21 mouse cellular contexts compared by ENCODE assay signal in genomic region chr11:51790662-51791061, GRCm38 (mm10). TPM values are rescaled to one million over a fixed set of nuclear protein-coding genes. Genes with fewer than 3 reads are reported as not detected.
DNase-seq lines count a peak whose midpoint lies in the region; ATAC-seq and TF ChIP-seq lines count a peak whose summit lies in the region.
"Had no signal": no experiment of that assay in that cellular context is flagged by ENCODE, and none has a peak within 500 bp of the region (broad histone marks: within the 10 kb centered on the region; RNA-seq: fewer than 3 reads in every experiment).

No protein-coding gene starts in this region.

- ATAC-seq in intestine, embryonic 15.5 days: peak; percentile 91
- ATAC-seq in intestine, embryonic 16.5 days: peak; percentile 86
- peak; percentile 83 for ATAC-seq in intestine, postnatal 0 days
- ATAC-seq in midbrain, embryonic 15.5 days (replicated peaks): no peak
- ATAC-seq: activated CD4-positive, CD25-positive, alpha-beta regulatory T cell, adult 4 months; CD4-positive, CD25-positive, alpha-beta regulatory T cell, adult 4 months; Patski had no signal

- no peaks in the 10 kb centered on the region for H3K9me3 ChIP-seq in intestine, embryonic 15.5 days
- H3K9me3 ChIP-seq in intestine, embryonic 16.5 days (ENCODE audit: control insufficient read depth, low read length): no peaks in the 10 kb centered on the region
- H3K9me3 ChIP-seq in intestine, postnatal 0 days (ENCODE audit: control insufficient read depth): no peaks in the 10 kb centered on the region
- no peaks in the 10 kb centered on the region for H3K9me3 ChIP-seq in midbrain, embryonic 15.5 days
- H3K9me3 ChIP-seq: G1E had no signal

- H3K27me3 ChIP-seq in intestine, embryonic 15.5 days (replicated peaks): no peaks in the 10 kb centered on the region
- H3K27me3 ChIP-seq in intestine, embryonic 16.5 days (replicated peaks; ENCODE audit: control insufficient read depth, insufficient read depth, low read length): no peaks in the 10 kb centered on the region
- no peaks in the 10 kb centered on the region for H3K27me3 ChIP-seq in intestine, postnatal 0 days (replicated peaks; ENCODE audit: control insufficient read depth, insufficient read depth, low read length)
- H3K27me3 ChIP-seq in midbrain, embryonic 15.5 days (replicated peaks): no peaks in the 10 kb centered on the region
- H3K27me3 ChIP-seq: CH12.LX, Patski had no signal

- peak overlapping the region; percentile 10; the same call in 1 of the 2 replicates for H3K27ac ChIP-seq in intestine, embryonic 15.5 days
- peak overlapping the region; percentile 21; the same call in 1 of the 2 replicates for H3K27ac ChIP-seq in intestine, embryonic 16.5 days (ENCODE audit: low read length)
- peak overlapping the region; percentile 65; the same call in 1 of the 2 replicates for H3K27ac ChIP-seq in intestine, postnatal 0 days (ENCODE audit: low read depth, low read length)
- H3K27ac ChIP-seq in midbrain, embryonic 15.5 days: no peak overlapping the region

- DNase-seq in adrenal gland, postnatal 10 days: no peak
- no peak for DNase-seq in layer of hippocampus, adult 9-11 months
- DNase-seq: adrenal gland, adult 2 months; adrenal gland, adult 8-10 months; adrenal gland, postnatal 14 days; adrenal gland, postnatal 25 days; adrenal gland, postnatal 36 days; B cell, adult 2 months; cerebellum, adult 11 months; cerebellum, adult 11-12 months; cerebellum, adult 18-20 months; cerebellum, adult 2 months had no signal

- H3K36me3 ChIP-seq in intestine, embryonic 15.5 days: peaks cover 7% of the 10 kb centered on the region
- H3K36me3 ChIP-seq in intestine, embryonic 16.5 days (ENCODE audit: control insufficient read depth, insufficient read depth, low read length): peaks cover 16% of the 10 kb centered on the region
- peaks cover 48% of the 10 kb centered on the region for H3K36me3 ChIP-seq in intestine, postnatal 0 days (ENCODE audit: control insufficient read depth, insufficient read depth)
- H3K36me3 ChIP-seq in midbrain, embryonic 15.5 days (replicated peaks): peaks cover 26% of the 10 kb centered on the region

- WGBS in intestine, embryonic 15.5 days: 76% methylated on average over 7 of the region's 7 CpGs
- 78% methylated on average over 7 of the region's 7 CpGs for WGBS in intestine, embryonic 16.5 days
- WGBS in intestine, postnatal 0 days: 51% methylated on average over 7 of the region's 7 CpGs
- 98% methylated on average over 7 of the region's 7 CpGs for WGBS in midbrain, embryonic 15.5 days

- no peak overlapping the region for H3K4me2 ChIP-seq in intestine, embryonic 15.5 days (replicated peaks)
- no peak overlapping the region for H3K4me2 ChIP-seq in intestine, embryonic 16.5 days (ENCODE audit: low read depth, low read length)
- no peak overlapping the region for H3K4me2 ChIP-seq in intestine, postnatal 0 days (replicated peaks; ENCODE audit: low read depth)
- H3K4me2 ChIP-seq in midbrain, embryonic 15.5 days: no peak overlapping the region

- no peak for TF ChIP-seq CTCF in intestine, postnatal 0 days (IDR thresholded peaks at IDR 0.05; ENCODE audit: low read depth)

- H3K4me3 ChIP-seq in intestine, embryonic 15.5 days (replicated peaks): no peak overlapping the region
- no peak overlapping the region for H3K4me3 ChIP-seq in intestine, embryonic 16.5 days (ENCODE audit: low read length)
- H3K4me3 ChIP-seq in intestine, postnatal 0 days (ENCODE audit: low read depth, low read length): no peak overlapping the region
- no peak overlapping the region for H3K4me3 ChIP-seq in midbrain, embryonic 15.5 days

- H3K9ac ChIP-seq in intestine, embryonic 15.5 days: no peak overlapping the region
- H3K9ac ChIP-seq in intestine, embryonic 16.5 days (ENCODE audit: low read depth, low read length): no peak overlapping the region
- H3K9ac ChIP-seq in intestine, postnatal 0 days (ENCODE audit: low read depth, low read length): no peak overlapping the region
- no peak overlapping the region for H3K9ac ChIP-seq in midbrain, embryonic 15.5 days

- no peaks in the 10 kb centered on the region for H3K4me1 ChIP-seq in intestine, embryonic 15.5 days (replicated peaks)
- peaks cover 4% of the 10 kb centered on the region; the same call in 1 of the 2 replicates for H3K4me1 ChIP-seq in intestine, embryonic 16.5 days (ENCODE audit: control insufficient read depth, insufficient read depth, low read length)
- no peaks in the 10 kb centered on the region for H3K4me1 ChIP-seq in intestine, postnatal 0 days (replicated peaks; ENCODE audit: control insufficient read depth, insufficient read depth, low read length)
- no peaks in the 10 kb centered on the region for H3K4me1 ChIP-seq in midbrain, embryonic 15.5 days

RNA-seq across cellular contexts. Expression of gene Sar1b, which starts 27.2 kb away (rescaled TPM):
- 168 and 171 TPM in 2 replicates for polyA plus RNA-seq in intestine, embryonic 15.5 days (2015; fragmentation: Nextera tagmentation; extraction: Ambion mirVana)
- 218 and 226 TPM in 2 replicates for polyA plus RNA-seq in intestine, embryonic 16.5 days (2015; fragmentation: Nextera tagmentation; extraction: Ambion mirVana)
- 442 and 470 TPM in 2 replicates for polyA plus RNA-seq in intestine, postnatal 0 days (2015; fragmentation: Nextera tagmentation; extraction: Ambion mirVana)
- 172 and 174 TPM in 2 replicates for polyA plus RNA-seq in midbrain, embryonic 15.5 days (2015; fragmentation: Nextera tagmentation; extraction: Ambion mirVana)
- total RNA-seq in adrenal gland, postnatal 10 days (2021): 100 to 1,000 TPM in 1 of 2 experiments, 10 to 100 TPM in 1; 89.4 to 100 TPM

RNA-seq across cellular contexts. Expression of gene Sec24a, which starts 27.2 kb away (rescaled TPM):
- 20.1 and 20.8 TPM in 2 replicates for polyA plus RNA-seq in intestine, embryonic 15.5 days (2015; fragmentation: Nextera tagmentation; extraction: Ambion mirVana)
- polyA plus RNA-seq in intestine, embryonic 16.5 days (2015; fragmentation: Nextera tagmentation; extraction: Ambion mirVana): 21.2 and 27.6 TPM in 2 replicates
- 47.1 and 49.1 TPM in 2 replicates for polyA plus RNA-seq in intestine, postnatal 0 days (2015; fragmentation: Nextera tagmentation; extraction: Ambion mirVana)
- 14.2 and 15.8 TPM in 2 replicates for polyA plus RNA-seq in midbrain, embryonic 15.5 days (2015; fragmentation: Nextera tagmentation; extraction: Ambion mirVana)
- total RNA-seq in adrenal gland, postnatal 10 days (2021): 10 to 100 TPM; 29.2 to 31.6 TPM
